Mouse (Mus musculus): ENCODE measurements around the gene Lgr4.

DNA sequence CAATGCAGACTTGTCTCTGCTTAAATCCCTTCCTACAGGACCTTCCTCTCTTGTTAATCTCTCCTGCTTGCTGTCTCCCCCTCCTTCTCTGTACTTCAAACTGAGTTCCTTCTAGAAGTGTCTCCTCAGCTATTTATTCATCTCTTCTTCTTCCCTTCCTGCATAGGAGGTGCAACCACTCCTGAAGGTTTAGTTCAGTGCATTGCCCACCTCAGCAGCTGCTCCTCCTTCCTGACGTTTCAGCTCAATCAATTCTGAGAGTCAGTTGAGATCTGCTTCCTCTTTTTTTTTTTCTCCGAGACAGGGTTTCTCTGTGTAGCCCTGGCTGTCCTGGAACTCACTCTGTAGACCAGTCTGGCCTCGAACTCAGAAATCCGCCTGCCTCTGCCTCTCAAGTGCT is 36.4 kb downstream of the Lgr4 start:
- TF ChIP-seq GATA1 (IDR thresholded peaks at IDR 0.05; ENCODE audit: borderline replicate concordance, low read length) (no peak), FLI1 (IDR thresholded peaks at IDR 0.05; ENCODE audit: low read length) (no peak)

All from megakaryocyte, embryonic 14.5 days (primary cell).